Mouse (Mus musculus): ENCODE data around the gene Macrod2.

Gene Macrod2

DNA sequence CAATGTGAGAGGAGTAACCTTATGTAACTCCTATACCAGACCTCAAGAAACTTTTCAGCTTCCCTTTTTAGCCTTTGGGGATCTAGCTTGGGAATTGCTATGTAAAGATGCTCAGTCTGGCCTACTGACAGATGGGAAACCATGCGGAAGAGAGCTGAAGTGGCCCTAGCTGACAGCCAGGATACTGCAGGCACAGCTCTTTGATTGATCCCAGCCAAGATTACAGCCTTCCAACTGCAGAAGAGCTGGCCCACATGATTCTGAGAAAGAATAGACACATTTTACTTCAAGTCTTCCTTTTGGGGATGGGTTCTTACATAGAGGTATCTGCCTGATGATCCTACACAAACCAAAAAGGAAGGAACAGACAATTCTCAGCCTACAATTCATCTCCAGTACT lies 387.9 kb downstream of the Macrod2 start:
- no peak for DNase-seq (ENCODE audit: extremely low spot score, low read depth, low spot score)

DNA sequence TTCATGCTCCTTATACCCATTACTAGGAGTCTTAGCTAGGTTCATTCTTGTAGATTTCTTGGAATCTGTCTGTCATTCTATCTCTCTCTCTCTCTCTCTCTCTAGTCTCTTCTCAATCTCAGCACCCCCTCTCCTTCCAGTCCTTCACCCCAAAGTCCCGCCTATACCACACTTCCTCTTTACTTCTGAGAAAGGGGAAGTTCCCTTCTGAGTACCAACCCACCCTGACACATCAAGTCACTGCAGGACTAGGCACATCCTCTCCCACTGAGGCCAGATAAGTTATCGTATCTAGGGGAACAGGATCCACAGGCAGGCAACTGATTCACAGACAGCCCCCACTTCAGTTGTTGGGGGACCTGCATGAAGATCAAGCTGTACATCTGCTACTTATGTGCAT lies 389.5 kb downstream of the Macrod2 start:
- DNase-seq (ENCODE audit: extremely low spot score, low read depth, low spot score): no peak

DNA sequence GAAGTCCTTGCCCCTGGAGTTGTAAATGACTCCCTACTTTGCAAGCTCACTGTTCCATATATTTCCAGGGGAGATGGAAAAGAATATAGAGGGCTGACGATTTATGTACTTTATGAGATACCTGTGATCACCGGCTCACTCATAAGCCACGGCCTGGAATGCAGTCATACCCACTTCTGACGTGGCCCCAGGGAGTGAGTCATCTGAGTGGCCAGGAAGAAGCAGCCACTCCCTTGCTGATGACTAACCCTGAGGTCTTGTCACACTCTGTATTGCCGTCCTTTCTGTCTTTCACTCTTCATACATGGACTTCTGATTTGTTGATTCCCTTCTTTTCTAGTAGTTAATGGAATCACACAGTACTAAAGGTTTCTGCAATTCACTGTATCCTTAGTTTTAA lies 395.3 kb downstream of the Macrod2 start:
- DNase-seq (ENCODE audit: extremely low spot score, low read depth, low spot score): no peak

DNA sequence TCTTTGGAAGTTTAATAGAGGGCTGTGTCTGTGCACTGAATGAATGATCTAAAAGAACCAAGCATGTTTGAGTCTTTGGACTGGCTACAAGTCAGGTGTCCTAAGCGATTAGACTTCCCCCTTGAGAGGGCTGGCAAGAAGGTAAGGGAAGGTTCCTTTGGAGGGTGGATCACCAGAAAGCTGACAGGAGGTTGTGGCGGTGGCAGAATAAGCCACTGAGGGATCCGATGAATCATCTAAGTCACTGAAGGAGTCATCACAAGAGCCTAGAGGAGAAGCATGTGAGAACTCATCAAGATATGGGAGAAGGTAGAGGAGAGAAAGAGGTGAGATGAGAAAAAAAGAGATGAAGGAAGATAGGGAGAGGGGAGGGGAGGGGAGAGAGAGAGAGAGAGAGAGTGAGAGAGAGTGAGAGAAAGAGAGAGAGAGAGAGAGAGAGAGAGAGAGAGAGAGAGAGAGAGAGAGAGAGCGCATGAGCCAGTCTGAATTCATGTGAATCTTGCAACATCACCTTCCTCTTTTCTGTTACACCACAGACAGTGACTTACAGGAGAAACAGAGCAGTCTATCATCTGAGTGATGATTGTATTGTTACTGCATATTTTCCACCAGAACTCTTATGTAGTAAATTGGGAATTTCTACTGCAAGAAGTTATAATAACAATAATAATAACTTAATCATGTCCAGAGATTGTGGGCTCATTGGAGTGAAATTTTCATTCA lies 398.9 kb downstream of the Macrod2 start:
- DNase-seq (ENCODE audit: extremely low spot score, low read depth, low spot score): no peak

DNA sequence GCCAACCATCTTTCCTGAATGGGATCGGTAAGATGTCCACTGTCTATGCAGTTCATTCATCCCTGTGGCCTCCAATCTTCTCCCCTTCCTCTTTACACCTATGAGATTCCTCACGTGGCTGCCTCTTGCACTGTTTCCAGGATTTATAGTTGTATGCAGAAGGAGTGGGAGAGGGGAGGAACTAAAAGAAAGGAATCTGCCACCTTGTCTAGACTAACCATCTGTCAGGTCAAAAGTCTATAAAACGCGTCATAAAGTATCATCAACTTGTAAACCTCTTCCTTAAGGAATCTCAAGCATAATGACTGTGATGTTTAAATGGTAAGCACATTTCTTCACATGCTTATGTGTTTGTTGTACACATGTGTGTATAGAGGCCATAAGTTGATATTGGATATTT lies 416.6 kb downstream of the Macrod2 start:
- DNase-seq (ENCODE audit: extremely low spot score, low read depth, low spot score): no peak

DNA sequence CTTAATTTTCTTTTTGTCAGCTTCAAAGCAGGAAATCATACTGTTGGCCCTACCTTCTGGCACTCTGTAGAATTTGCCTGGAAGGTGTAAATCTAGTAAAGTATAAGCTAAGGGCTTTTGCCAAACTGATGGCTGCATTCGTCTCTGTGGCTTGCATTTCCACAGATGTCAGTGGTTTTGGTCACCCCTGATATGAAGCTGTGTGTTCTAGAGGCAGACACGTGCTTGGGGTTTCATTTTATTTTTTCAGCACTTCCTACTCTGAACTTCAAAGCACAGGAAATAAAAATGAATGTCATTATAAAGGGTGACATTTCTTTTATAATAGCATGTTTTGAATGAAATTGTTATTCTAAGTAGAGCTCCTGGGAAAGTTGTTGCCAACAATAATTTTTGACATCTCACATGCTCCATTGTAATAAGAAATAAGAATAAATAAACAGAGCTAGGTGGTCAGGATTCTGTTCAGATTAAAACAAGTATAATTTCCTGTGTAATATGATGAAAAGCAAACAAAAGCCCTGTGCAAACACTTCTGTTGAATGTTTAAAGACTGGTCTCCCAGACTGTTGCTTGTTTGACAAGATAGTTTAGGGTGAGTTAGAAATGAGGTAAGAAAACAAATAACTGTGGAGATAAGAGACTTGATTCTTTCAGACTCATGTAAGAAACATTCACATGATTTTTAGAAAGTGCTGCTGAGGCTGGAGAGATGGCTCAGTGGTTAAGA lies 424.4 kb downstream of the Macrod2 start:
- DNase-seq (ENCODE audit: extremely low spot score, low read depth, low spot score): no peak

DNA sequence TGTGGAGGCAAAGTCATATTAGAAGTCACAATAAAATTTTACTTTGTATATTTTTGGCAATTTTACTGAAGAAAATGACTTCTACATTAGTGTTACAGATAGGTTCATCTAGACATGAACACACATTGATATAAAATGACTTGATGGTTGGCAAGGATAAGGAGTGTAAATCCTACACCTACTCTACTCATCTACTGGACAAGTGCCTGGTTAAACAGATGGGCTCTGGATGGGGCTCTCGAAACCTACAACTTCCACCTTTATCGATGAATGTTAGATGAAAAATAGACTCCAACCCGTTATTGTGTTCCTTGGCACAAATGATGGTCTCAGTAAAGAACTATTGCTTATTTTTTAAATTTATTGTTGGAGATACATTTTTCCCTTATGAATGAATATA lies 427.3 kb downstream of the Macrod2 start:
- DNase-seq (ENCODE audit: extremely low spot score, low read depth, low spot score): no peak

DNA sequence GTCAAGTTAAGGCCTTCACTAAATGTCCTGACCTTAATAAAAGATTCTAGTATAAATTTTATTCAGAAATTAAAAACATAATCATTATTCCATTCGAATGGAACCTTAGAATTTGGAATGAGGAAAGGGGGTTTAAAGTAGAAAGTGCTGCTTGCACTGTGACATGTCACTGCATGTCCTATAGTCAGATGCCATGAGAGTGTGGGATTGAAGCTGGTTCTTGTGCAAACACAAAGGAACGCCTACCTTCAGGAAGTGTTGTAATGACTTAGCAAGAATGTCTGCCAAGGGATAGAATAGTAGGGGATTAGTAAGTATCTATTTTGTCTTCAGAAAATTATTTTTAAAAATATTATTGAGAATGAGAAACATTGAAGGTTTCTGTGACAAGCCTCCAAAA lies 431.1 kb downstream of the Macrod2 start:
- DNase-seq (ENCODE audit: extremely low spot score, low read depth, low spot score): no peak

DNA sequence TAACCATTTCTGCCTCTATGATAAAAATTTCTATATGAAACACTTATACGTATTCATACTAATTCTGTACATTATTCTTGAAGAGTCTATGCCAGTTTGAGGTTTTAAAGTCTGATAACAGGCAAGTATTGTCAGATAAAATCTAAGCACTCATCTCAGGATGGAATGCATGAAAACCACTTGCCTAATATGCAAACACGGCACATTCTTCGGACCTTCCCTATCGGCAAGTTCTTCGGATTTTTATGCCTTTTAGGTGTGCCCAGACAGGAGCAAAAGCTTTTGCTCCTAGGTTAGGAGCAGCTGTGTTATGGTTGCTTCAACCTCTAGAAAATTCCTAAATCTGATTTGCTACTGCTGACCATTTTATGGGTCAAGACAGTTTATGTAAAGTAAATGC lies 433.8 kb downstream of the Macrod2 start:
- DNase-seq (ENCODE audit: extremely low spot score, low read depth, low spot score): no peak

DNA sequence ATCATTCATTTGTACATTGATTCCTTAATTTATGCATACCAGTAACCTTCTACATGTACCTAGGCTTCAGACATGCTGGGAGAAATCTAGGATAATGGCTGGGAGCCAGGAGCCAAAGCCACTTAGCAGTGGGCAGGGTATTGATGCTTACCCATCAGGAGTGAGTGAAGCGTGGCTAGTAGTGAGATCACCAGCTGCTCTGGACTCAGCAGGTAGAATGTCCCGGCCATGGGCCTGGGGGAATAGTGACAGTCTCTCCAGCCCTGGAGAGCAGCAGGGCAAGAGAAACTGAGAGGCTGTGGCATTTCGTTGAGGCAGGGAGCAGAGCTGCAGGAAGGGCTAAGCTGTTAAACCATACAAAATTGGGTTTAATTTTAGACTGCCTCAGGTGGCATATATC lies 435.0 kb downstream of the Macrod2 start:
- DNase-seq (ENCODE audit: extremely low spot score, low read depth, low spot score): no peak

DNA sequence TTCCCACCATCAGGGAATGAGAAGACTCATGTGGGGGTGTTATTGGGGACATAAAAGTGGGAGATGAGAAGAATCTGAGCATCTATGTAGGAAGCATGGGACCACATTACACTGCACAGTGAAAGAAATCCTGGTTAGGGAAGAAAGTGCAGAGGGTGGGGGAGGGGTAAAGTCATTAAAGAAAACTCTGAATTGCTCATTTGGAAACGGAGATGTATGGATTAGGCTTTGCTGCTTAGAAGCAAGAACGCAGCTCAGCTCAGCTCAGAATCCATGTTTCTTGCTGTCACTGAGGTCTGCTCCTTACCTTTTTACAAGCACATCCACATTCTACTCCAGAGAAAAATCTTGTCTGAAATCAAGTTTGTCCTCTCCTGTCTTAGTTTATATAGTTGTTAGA lies 444.3 kb downstream of the Macrod2 start:
- DNase-seq (ENCODE audit: extremely low spot score, low read depth, low spot score): peak; percentile 6

DNA sequence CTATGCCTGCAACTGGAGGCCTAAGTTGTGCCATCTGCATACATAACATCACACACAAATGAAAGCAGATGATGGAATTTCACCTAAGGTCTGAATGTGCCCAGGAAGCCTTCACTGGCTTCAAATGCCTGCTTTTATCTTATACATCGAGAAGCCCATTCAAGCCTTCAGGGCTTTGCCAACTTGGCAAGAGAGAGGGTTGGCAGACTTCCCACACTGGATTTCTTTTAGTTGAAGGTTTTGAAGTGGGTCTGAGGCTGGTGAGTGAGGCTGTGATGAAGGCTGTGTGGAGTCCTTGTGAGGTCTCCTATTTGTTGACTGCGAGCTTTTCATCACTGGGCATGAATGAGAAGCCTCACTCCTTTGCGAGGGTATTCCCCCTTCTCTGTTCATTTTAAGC lies 444.8 kb downstream of the Macrod2 start:
- DNase-seq (ENCODE audit: extremely low spot score, low read depth, low spot score): no peak

DNA sequence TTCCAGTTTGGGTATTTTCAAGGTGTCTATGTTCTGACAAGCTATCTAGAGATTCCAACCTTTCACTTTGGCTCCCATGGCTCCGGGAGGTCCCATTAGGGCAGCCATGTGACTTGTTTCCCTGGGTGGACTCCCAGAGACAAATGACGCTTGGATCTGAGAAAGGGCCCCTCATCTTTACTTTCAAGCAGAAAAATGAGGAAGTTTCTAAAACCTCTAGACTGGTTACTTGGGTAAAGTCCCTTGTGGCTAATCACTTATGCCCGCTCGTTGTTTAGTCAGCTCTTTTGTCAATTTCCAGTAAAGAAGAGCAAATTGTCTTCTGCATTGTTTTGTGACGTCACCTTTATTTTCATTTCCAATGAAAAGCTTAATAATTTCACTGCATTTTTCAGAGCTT lies 448.9 kb downstream of the Macrod2 start:
- no peak for DNase-seq (ENCODE audit: extremely low spot score, low read depth, low spot score)

DNA sequence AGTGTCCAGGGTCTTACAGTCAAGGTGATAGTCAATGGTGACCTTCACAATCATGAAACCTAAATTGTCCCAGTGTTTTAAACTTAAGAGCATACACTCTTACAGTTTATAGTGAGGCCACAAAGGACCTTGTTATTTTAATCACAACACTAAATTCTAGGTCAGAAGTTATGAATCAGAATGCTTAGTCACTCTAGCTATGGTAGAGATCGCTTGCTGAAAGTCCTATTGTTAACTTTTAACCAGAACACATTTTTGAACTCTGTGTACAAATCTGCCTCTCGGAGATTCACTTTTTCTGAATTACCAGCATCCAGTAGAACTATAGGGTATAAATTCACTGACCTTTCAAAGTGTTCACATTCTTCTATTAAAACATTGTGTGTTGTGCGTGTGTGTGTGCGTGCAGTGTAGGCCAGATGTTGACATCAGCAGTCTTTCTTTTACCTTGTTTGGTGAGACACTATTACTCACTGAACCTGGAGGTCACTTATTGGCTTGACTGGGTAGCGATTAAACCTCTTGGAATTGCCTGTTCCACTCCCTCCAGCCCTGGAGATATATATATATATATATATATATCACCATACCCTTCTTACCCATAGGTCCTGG lies 452.8 kb downstream of the Macrod2 start:
- no peak for DNase-seq (ENCODE audit: extremely low spot score, low read depth, low spot score)

DNA sequence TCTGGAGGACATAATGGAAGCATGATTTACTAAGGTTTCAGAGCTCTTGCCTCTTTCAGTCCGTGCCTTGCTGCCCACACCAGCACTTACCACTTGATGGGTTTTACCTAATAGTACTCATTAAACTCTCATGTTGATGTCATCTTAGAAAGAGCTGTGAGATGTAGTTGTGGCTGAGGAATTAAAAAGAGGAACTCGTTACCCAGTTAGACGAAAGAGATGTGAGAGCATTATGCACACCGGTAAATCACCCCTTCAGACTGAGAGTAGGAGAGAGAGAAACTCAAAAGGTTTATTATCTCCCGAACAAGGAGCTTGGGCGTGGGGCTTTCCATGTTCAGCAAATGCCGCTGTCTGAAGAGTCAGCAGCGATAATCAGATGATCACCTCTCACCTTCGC lies 458.4 kb downstream of the Macrod2 start:
- DNase-seq (ENCODE audit: extremely low spot score, low read depth, low spot score): no peak

DNA sequence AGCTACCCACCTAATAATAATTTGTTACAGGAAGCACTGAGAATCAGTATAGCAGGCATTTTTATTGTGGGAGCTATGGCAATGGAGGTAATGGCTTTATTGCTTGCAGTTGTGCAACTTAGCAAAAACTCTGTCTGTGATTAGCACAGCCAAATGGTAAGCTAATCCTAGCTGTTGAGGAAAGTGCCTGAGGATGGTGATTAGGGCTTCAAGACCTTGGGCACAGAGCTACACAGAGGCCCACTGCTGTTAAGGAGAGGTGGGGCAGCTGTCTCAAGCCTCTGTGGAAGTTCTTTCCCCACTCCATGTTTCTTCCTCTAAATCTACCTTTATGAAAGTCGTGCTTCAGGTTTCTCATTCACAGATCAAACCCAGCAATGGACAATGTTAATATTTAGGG lies 466.2 kb downstream of the Macrod2 start:
- peak; percentile 26 for DNase-seq (ENCODE audit: extremely low spot score, low read depth, low spot score)

DNA sequence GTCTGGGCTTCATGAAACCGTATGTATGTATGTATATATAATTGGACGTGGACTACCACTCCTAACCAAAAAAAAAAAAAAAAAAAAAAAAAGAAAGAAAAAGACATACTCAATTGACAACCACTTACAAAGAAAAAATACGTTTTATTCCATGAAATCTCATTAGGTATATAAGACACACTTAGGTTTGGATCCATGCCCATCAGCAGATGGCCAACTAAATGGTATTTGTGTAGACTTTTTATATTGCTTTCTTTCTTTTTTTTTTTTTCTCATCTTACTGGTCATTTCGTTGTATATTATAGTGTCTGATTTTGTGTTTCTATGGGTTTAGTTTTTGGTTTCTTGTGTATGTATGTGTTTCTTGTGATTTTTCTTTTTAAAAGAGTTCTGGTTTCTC lies 467.6 kb downstream of the Macrod2 start:
- DNase-seq (ENCODE audit: extremely low spot score, low read depth, low spot score): no peak

DNA sequence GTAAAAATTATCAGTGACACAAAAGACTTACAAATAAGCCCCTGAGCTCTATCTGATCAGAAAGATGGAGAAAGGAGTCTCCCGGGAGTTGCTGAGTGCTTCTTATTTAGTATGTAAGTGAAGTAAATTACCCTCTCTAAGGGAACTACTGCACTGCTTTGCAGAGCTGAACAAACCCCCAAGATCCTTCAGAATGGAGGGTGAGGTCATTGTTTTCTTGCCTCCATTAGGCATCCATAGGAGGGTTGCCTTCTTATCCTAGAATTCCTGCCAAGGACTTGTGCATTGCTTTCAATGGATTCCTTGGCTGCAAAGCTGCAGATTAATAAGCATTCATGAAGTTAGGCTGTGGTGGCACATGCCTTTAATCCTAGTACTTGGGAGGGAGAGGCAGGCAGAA lies 470.5 kb downstream of the Macrod2 start:
- no peak for DNase-seq (ENCODE audit: extremely low spot score, low read depth, low spot score)

DNA sequence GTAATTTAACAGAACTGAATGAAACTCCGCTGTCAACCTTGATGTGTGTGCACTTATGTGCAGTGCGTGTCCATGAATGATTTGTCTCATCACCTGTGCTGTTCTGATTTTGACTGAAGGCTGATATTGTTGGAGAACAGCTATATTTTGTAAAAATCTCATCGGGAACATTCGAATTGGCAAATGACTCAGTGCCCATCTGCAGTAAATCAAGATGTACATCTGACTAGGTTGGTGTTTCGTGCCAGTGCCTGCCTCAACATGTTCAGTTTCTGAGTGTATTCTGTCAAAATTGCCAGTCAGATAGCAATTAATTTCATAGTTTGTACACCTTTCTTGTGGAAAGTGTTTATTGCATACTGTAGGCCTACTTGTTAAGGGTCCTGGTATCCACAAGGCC lies 472.0 kb downstream of the Macrod2 start:
- DNase-seq (ENCODE audit: extremely low spot score, low read depth, low spot score): no peak

DNA sequence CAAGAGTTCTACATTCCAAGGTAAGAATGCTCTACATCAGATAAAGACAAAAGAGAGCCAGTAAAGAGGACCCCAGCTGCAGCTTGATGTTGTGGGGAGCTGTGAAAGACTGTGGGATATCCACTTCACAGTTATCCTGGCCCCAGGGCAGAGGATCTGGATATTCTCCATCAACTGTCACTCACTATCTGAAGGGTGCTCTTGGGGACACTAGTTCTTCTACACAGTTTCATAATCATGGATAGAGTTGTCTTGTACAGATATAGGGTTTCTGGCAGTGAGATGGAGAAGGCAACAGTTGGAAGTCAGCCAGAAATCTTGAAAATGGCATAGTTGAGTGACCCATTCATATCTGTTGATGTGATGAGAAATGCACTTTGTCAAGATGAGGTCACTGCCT lies 490.1 kb downstream of the Macrod2 start:
- DNase-seq (ENCODE audit: extremely low spot score, low read depth, low spot score): no peak

DNA sequence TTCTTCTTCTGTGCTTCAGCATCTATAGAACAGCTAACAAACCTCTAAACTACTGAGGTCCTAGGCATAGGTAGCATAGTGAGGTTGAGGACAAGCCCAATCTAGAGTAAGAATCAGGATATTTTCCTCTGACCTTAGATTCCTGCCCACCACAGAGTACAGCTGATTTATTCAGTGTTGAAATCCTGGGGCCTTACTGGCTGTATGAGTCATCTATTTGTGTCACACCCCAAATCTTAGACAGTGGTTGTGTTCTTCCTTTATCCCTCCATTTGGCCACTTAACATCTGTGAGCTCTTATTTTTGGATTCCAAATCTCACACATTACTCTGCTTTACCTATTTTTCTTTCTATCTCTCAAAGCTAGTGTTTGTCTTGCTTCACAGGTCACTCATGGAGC lies 495.6 kb downstream of the Macrod2 start:
- no peak for DNase-seq (ENCODE audit: extremely low spot score, low read depth, low spot score)

DNA sequence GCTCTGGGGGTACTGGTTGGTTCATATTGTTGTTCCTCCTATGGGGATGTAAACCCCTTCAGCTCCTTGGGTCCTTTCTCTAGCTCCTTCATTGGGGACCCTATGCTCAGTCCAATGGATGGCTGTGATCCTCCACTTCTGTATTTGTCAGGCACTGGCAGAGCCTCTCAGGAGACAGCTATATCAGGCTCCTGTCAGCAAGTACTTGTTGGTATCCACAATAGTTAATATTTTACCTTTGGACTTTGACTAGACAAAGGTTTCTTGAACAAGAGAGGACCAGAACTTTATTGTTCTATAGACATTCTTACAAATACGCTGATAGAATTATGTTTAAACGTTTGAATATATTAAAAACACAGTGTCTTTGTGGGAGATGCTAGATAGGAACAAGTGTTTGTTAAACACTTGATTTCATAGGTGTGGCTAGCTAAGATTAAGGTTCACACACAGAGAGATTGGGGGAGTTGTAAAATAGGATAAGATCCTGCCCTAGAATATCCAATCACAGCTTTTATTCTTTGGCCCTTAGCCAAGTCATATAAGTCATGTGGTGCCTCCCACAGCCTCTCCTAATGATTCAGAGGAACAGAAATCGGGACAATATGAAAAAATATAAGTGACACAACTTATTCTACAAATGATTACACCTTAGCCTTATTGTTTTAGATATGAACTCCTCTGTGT lies 501.4 kb downstream of the Macrod2 start:
- no peak for DNase-seq (ENCODE audit: extremely low spot score, low read depth, low spot score)

All from hindlimb bud, embryonic 11.5 days (tissue).